In genomic region chr9:115387471-115388360, GRCm38 (mm10) we compare ENCODE assay signal across 12 mouse cellular contexts.
A peak's percentile ranks its signal among the peaks of the same experiment; 100 is the strongest.
DNase-seq lines count a peak whose midpoint lies in the region; ATAC-seq and TF ChIP-seq lines count a peak whose summit lies in the region.
"Had no signal": no experiment of that assay in that cellular context is flagged by ENCODE, and none has a peak within 500 bp of the region (broad histone marks: within the 10 kb centered on the region; RNA-seq: fewer than 3 reads in every experiment).

No protein-coding gene starts in this region.

- H3K4me1 ChIP-seq in spleen, adult 2 months (ENCODE audit: control insufficient read depth, insufficient read depth, insufficient read length), result peaks cover 22% of the 10 kb centered on the region; the same call in 1 of the 2 replicates

- no peak for TF ChIP-seq CTCF in spleen, adult 2 months (IDR thresholded peaks at IDR 0.05; ENCODE audit: extremely low read depth, insufficient read depth, insufficient read length, insufficient replicate concordance)

- H3K4me3 ChIP-seq in spleen, adult 2 months (ENCODE audit: extremely low read depth, insufficient read depth, insufficient read length), result peak overlapping the region; percentile 32; the same call in 1 of the 2 replicates
- H3K4me3 ChIP-seq: heart, embryonic 12.5 days; neural tube, embryonic 13.5 days had no signal

- WGBS in spleen, adult 2 months, result 46% methylated on average over 26 of the region's 26 CpGs

- H3K27ac ChIP-seq in spleen, adult 2 months (ENCODE audit: insufficient read depth, low read length), result no peak overlapping the region

- peak; percentile 72 for ATAC-seq in megakaryocyte, adult 5-6 weeks (ENCODE audit: poor library complexity, severe bottlenecking)
- ATAC-seq: forebrain, embryonic 14.5 days had no signal

- TF ChIP-seq POLR2A in spleen, adult 2 months (IDR thresholded peaks at IDR 0.05; ENCODE audit: low read depth, low read length), result no peak

- no peaks in the 10 kb centered on the region for H3K27me3 ChIP-seq in spleen, adult 2 months (ENCODE audit: control insufficient read depth, insufficient read depth, low read length)
- H3K27me3 ChIP-seq: heart, embryonic 12.5 days; neural tube, embryonic 13.5 days had no signal

- DNase-seq in cerebellum, postnatal 10 days, result peak; percentile 26 to 39
- no peak for DNase-seq in cerebellum, adult 11-12 months
- DNase-seq in spleen, adult 2 months (ENCODE audit: low read depth in 1 of 2, low spot score in 2 of 2), result peak in 1 of 2 experiments; percentile 36
- no peak for DNase-seq in spleen, postnatal 4 days (ENCODE audit: low spot score in 2 of 2)
- DNase-seq in thymus, postnatal 36 days, result peak; percentile 34 to 45
- no peak for DNase-seq in layer of hippocampus, adult 8-10 months (ENCODE audit: low spot score in 2 of 2)
- DNase-seq in yolk sac, embryonic 10.5 days (ENCODE audit: low spot score), result no peak
- DNase-seq: kidney, adult 9 months had no signal

- H3K36me3 ChIP-seq in spleen, adult 2 months (ENCODE audit: control insufficient read depth, insufficient read depth, low read length), result no peaks in the 10 kb centered on the region
- H3K36me3 ChIP-seq: heart, embryonic 12.5 days; neural tube, embryonic 13.5 days had no signal

Comparison
In these comparisons a context has a peak if more than half of its experiments do, and no peak if none do; other contexts are left out.
1. DNase-seq: peak in cerebellum, postnatal 10 days (2 of 2) and thymus, postnatal 36 days (2 of 2); none in cerebellum, adult 11-12 months (single experiment), spleen, postnatal 4 days (0 of 2), layer of hippocampus, adult 8-10 months (0 of 2) and yolk sac, embryonic 10.5 days (single experiment).